Mouse (Mus musculus) lung, embryonic 14.5 days (tissue): ENCODE measurements at regions not wholly inside any gene's neighbourhood (a gene's known extent, or its start where the extent isn't known, plus 50 kb on each side); places are given as distances from the start of the nearest gene placed in this dataset.
A peak's percentile ranks its signal among the peaks of the same experiment; 100 is the strongest.

Experiments used
- ATAC-seq: fragments of 200-750 bp; cut with Nextera tagmentation; 2 replicates; pipeline ENCODE4 v1.8.0; 2017; ENCODE audit warnings: mild to moderate bottlenecking, moderate TSS enrichment, moderate library complexity; ENCODE audit not compliant: insufficient read depth
- DNase-seq: peaks from one replicate; pipeline ENCODE4 v3.0.0-alpha.2; 2015
- H3K27ac ChIP-seq: fragments of 300-500 bp; sonication (generic); 2 replicates; pipeline ENCODE4 v1.5.1; 2014; ENCODE audit warnings: low read depth, mild to moderate bottlenecking, moderate library complexity
- H3K27me3 ChIP-seq: fragments of 300-500 bp; sonication (generic); 2 replicates; pipeline ENCODE4 v1.6.1; 2014; ENCODE audit warnings: low read length, control low read depth; ENCODE audit not compliant: insufficient read depth
- H3K36me3 ChIP-seq: fragments of 300-500 bp; sonication (generic); 2 replicates; pipeline ENCODE4 v1.6.1; 2014; ENCODE audit warnings: control low read depth; ENCODE audit not compliant: insufficient read depth
- H3K4me1 ChIP-seq: fragments of 300-500 bp; sonication (generic); 2 replicates; pipeline ENCODE4 v1.6.1; 2014; ENCODE audit warnings: antibody characterized with exemption, control low read depth; ENCODE audit not compliant: insufficient read depth
- H3K4me2 ChIP-seq: fragments of 300-500 bp; sonication (generic); 2 replicates; pipeline ENCODE4 v1.6.1; 2014; ENCODE audit warnings: mild to moderate bottlenecking
- H3K4me3 ChIP-seq: fragments of 300-500 bp; sonication (generic); 2 replicates; pipeline ENCODE4 v1.5.1; 2014; ENCODE audit warnings: low read depth, low read length
- H3K9ac ChIP-seq: fragments of 300-500 bp; sonication (generic); 2 replicates; pipeline ENCODE4 v1.6.1; 2014
- H3K9me3 ChIP-seq: fragments of 300-500 bp; sonication (generic); 2 replicates; pipeline ENCODE4 v1.6.1; 2016; ENCODE audit warnings: low read depth, low read length, control low read depth
- CTCF ChIP-seq: IDR thresholded peaks from 2 replicates; pipeline ENCODE4 v1.5.1; 2016; ENCODE audit warnings: antibody characterized with exemption, low read depth
- WGBS: fragments of 180-500 bp; shearing (Covaris S2); extraction: QIAGEN DNeasy Blood & Tissue Kit; methylation state at CpG from one replicate; pipeline ENCODE4 v1.1.7; 2014; 5-methylcytosine and 5-hydroxymethylcytosine counted together

GRCm38 (mm10) chr17:35770599-35770998 is 50.9 kb upstream of the Ier3 start:
- Histone ChIP-seq H3K4me1 (no peaks in the 10 kb centered on the region), H3K4me2 (no peak overlapping the region), H3K9me3 (no peaks in the 10 kb centered on the region), H3K4me3 (no peak overlapping the region), H3K27me3 (no peaks in the 10 kb centered on the region), H3K9ac (peak overlapping the region; percentile 16; the same call in 1 of the 2 replicates), H3K27ac (peak overlapping the region; percentile 75), H3K36me3 (no peaks in the 10 kb centered on the region)
- WGBS = 50% methylated on average over 3 of the region's 3 CpGs
- DNase-seq = no peak
- TF ChIP-seq CTCF = no peak
- ATAC-seq = no peak

GRCm38 (mm10) chr17:35771656-35772405 is 49.7 kb upstream of the Ier3 start:
- Histone ChIP-seq H3K4me1 (peaks cover 6% of the 10 kb centered on the region), H3K4me2 (no peak overlapping the region), H3K9ac (no peak overlapping the region), H3K9me3 (no peaks in the 10 kb centered on the region), H3K27me3 (no peaks in the 10 kb centered on the region), H3K36me3 (no peaks in the 10 kb centered on the region), H3K27ac (peak overlapping the region; percentile 75), H3K4me3 (no peak overlapping the region)
- TF ChIP-seq CTCF = no peak
- DNase-seq (peak; percentile 21), ATAC-seq (no peak)
- 64% methylated on average over 15 of the region's 15 CpGs for WGBS
